Mouse (Mus musculus) kidney, embryonic 14.5 days (tissue): ENCODE results near the gene Calm3. TPM values are rescaled to one million over a fixed set of nuclear protein-coding genes. Genes with fewer than 3 reads are reported as not detected.

Experiments used
- polyA plus RNA-seq: library from polyadenylated mRNA; unstranded; fragments of >200 nt; fragmentation: Nextera tagmentation; extraction: Ambion mirVana; gene quantifications from 2 replicates; pipeline ENCODE4 v1.2.1, GENCODE M21; 2014

The Calm3 gene
- polyA plus RNA-seq, 1 experiment from 2014 or later = 156 TPM

Other genes starting within 250 kb of the Calm3 start
- not detected in 2 replicates for gene Ceacam15, start 248.4 kb downstream of the Calm3 start, polyA plus RNA-seq
- not detected in 2 replicates for gene Ceacam9, start 202.2 kb downstream of the Calm3 start, polyA plus RNA-seq
- gene Ap2s1, start 185.7 kb downstream of the Calm3 start, polyA plus RNA-seq = 270 and 336 TPM in 2 replicates
- gene Slc1a5, start 142.8 kb downstream of the Calm3 start, polyA plus RNA-seq = 30.2 and 36.1 TPM in 2 replicates
- gene Strn4, start 108.2 kb downstream of the Calm3 start, polyA plus RNA-seq = 75.5 and 111 TPM in 2 replicates
- 23.6 and 31.1 TPM in 2 replicates for gene Fkrp, start 107.4 kb downstream of the Calm3 start, polyA plus RNA-seq
- gene Prkd2, start 81.2 kb downstream of the Calm3 start, polyA plus RNA-seq = 10.9 and 15.7 TPM in 2 replicates
- gene Dact3, start 48.8 kb downstream of the Calm3 start, polyA plus RNA-seq = 5.1 and 6.4 TPM in 2 replicates
- gene Gng8, start 32.3 kb downstream of the Calm3 start, polyA plus RNA-seq = 7.5 TPM in 2 replicates
- 0.67 and 1.4 TPM in 2 replicates for gene Ptgir, start 17.6 kb downstream of the Calm3 start, polyA plus RNA-seq
- gene Pnmal2, start 20.6 kb upstream of the Calm3 start, polyA plus RNA-seq = 2.5 and 5.5 TPM in 2 replicates
- 0.51 and 0.74 TPM in 2 replicates for gene Pnmal1, start 35.6 kb upstream of the Calm3 start, polyA plus RNA-seq
- 0.29 and 0.47 TPM in 2 replicates for gene Gm42372, start 59.0 kb upstream of the Calm3 start, polyA plus RNA-seq
- 17.5 and 21.4 TPM in 2 replicates for gene Ccdc8, start 68.6 kb upstream of the Calm3 start, polyA plus RNA-seq
- 103 and 115 TPM in 2 replicates for gene Ppp5c, start 103.8 kb upstream of the Calm3 start, polyA plus RNA-seq
- gene Hif3a, start 138.3 kb upstream of the Calm3 start, polyA plus RNA-seq = 14.2 and 19.7 TPM in 2 replicates
- gene Psg16, start 149.9 kb upstream of the Calm3 start, polyA plus RNA-seq = 0.06 and 0.23 TPM in 2 replicates
- not detected in 2 replicates for gene Ceacam3, start 226.2 kb upstream of the Calm3 start, polyA plus RNA-seq